Mouse (Mus musculus) MEL-GATA-1-ER (cell line): ENCODE data around the gene 6430571L13Rik.
A peak's percentile ranks its signal among the peaks of the same experiment; 100 is the strongest.

Source experiments
- DNase-seq: peaks from one replicate; pipeline ENCODE4 v3.0.0-alpha.2; 2012; ENCODE audit warnings: low read depth; ENCODE audit errors: extremely low read depth

Gene 6430571L13Rik

DNA sequence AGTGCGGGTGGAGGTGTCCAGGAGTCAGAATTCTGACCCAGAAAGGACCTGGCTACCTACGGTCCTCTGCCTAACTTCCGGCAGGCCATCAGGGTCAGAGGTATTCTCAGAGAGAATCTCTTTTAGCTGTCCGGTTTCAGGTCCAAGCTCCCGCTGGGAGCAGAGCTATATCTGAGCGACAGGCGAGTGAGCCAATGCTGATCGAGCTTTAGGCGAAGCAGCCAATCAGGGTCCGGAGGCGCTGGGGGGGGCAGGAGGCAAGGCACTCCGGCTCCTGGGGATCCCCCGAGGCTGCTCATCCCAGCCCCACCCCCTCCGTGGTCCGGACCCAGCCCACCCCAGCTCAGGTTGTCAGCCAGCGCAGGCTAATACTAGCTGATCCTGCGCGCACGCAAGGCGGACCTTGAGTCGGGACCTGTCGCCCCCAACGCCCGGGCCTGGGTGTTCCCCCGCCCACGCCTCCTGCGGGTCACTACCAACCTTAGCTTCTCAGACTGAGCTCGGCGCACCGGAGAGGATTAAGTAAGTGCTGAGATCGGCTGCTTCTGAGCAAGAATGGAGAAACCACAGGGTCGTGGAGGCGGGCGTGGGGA is at the start of gene 6430571L13Rik:
TSS of gene 6430571L13Rik (plus strand) at position 336 of the 593 bp plus-strand sequence.
- peak; percentile 92 for DNase-seq

DNA sequence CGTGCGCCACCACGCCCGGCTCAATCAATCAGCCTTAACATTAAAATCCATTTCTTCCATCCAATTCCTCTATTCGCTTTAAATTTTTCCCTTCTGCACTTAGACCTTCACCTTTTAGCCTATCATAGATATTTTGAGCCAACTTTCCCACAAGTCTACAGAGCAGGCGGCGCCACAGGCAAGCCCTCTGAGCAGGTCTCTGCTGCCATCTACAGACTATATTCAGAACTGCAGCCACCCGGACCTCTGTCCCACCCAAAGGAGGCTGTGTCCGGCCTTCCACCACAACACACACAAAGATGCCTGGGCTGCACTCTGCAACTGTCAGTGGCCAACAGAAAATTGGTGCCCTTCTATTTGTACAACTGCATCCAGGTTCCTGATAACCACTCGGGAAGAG is 49.5 kb upstream of the 6430571L13Rik start:
- DNase-seq, result no peak

DNA sequence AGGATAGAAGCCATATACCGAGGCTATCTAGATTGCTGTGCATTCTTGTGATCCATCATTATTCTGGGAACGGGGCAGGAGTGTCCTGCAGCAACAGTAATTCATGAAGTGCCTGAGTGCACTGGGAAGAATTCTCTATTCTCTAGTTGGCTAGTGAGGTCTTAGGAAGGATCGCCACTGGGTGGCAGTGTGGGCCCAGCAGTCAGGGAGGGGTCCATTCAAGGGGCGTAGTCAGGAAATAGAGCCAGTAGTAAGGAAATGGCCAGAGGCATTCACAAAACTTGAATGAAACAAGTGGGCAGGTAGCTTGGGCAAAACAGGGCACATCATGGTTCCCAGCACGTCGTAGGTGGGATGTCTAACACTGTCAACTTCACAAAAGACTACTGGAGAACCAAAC is 46.2 kb upstream of the 6430571L13Rik start:
- no peak for DNase-seq

DNA sequence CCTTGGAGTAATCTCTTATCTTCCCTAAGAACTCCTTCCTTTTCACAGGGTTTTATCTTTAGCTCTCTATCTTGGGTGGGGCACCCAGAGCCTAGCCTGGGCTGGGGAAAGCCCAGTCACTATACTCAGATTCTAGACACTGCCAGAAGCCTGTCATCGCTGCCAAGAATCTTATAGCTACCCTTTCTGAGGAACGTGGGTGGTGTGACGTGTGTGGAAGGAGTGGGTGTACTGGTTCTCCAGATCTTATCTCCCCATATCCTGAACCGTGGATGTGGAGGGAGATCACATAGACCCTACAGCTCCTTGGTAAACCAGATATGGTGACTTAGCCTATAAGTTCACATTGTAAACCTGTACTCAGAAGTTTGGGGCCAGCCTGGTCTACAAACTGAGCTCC is 44.8 kb upstream of the 6430571L13Rik start:
- DNase-seq, result no peak

GRCm38 (mm10) chr9:107296016-107296040 is 44.6 kb upstream of the 6430571L13Rik start, which contains the start of gene Cish:
TSS of gene Cish (plus strand) at chr9:107296026.
- DNase-seq, result no peak

- DNase-seq, result no peak
These were observed 44.4 kb upstream of the 6430571L13Rik start for GRCm38 (mm10) chr9:107296041-107296440.

DNA sequence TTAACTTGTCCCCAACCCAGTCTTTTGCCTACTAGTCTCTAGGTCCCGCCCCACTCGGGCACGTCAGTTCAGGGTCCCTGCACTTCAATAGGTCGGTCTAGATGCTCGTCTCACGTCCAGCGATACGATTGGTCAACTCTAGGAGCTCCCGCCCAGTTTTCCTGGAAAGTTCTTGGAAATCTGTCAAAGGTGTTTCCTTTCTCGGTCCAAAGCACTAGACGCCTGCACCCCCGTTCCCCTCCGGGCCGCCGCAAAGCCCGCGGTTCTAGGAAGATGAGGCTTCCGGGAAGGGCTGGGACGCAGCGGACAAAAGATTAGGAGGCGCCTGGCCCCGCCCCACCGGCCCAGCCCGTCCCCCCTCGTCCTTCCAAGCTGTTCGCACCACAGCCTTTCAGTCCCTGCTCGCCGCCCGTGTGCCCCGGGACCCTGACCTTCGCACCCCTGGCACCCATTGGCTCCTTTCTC is 43.9 kb upstream of the 6430571L13Rik start:
- peak; percentile 97 for DNase-seq

GRCm38 (mm10) chr9:107297059-107297458 is 43.3 kb upstream of the 6430571L13Rik start:
- DNase-seq, result no peak

GRCm38 (mm10) chr9:107297658-107298057 is 42.7 kb upstream of the 6430571L13Rik start:
- no peak for DNase-seq

- no peak for DNase-seq
These were observed 42.2 kb upstream of the 6430571L13Rik start for GRCm38 (mm10) chr9:107298059-107298780.

DNA sequence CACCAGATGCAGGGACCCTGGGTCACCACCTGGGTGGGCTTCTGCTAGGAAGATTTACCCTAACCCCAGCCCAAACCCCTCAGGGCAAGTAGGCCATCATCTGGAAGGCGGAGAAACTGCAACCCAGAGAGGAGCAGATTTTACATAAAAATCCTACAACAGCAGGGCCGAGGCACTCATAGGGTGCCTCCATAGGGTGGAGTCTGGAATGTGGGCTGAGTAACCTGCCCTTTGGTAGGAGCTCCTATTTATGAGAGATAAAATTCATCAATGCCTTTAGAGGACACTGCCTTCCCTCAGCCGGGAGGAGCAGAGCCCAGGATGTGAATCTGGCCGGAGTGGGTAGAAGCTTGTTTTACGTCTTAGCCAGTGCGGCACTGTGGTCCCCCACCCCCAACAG is 41.5 kb upstream of the 6430571L13Rik start:
- no peak for DNase-seq

- no peak for DNase-seq
These were observed 40.6 kb upstream of the 6430571L13Rik start for GRCm38 (mm10) chr9:107299783-107300182.

DNA sequence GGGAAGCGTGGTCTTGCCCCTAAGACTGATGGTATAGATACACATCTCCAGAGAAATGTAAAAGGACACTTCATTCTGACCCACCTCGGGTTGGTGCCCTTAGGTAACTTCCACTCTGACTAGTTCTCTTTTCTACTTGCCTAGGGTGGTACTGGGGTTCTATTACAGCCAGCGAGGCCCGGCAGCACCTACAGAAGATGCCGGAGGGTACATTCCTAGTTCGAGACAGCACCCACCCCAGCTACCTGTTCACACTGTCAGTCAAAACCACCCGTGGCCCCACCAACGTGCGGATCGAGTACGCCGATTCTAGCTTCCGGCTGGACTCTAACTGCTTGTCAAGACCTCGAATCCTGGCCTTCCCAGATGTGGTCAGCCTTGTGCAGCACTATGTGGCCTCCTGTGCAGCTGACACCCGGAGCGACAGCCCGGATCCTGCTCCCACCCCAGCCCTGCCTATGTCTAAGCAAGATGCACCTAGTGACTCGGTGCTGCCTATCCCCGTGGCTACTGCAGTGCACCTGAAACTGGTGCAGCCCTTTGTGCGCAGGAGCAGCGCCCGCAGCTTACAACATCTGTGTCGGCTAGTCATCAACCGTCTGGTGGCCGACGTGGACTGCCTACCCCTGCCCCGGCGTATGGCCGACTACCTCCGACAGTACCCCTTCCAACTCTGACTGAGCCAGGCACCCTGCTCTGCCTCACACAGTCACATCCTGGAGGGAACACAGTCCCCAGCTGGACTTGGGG is 40.0 kb upstream of the 6430571L13Rik start:
- no peak for DNase-seq

- DNase-seq, result no peak
These were observed 38.7 kb upstream of the 6430571L13Rik start for GRCm38 (mm10) chr9:107301554-107302331.

DNA sequence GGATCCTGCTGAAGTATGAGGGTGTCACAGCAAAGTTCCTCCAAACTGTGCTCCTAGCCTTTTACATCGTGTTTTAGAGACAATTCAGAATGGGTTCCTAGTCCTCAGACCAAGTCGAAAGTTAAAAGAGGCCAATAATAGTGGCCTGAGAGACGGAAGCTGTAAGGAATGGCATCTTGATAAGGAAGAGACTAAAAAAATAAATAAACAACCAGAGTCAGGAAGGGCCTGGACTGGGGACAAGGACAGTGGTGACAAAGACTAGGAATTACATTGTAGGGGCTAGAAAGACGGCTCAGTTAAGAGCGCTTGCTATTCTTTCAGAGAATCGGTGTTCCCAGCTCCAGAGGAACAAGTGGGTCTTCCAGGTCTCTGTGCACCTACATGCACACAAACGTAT is 37.8 kb upstream of the 6430571L13Rik start:
- no peak for DNase-seq

DNA sequence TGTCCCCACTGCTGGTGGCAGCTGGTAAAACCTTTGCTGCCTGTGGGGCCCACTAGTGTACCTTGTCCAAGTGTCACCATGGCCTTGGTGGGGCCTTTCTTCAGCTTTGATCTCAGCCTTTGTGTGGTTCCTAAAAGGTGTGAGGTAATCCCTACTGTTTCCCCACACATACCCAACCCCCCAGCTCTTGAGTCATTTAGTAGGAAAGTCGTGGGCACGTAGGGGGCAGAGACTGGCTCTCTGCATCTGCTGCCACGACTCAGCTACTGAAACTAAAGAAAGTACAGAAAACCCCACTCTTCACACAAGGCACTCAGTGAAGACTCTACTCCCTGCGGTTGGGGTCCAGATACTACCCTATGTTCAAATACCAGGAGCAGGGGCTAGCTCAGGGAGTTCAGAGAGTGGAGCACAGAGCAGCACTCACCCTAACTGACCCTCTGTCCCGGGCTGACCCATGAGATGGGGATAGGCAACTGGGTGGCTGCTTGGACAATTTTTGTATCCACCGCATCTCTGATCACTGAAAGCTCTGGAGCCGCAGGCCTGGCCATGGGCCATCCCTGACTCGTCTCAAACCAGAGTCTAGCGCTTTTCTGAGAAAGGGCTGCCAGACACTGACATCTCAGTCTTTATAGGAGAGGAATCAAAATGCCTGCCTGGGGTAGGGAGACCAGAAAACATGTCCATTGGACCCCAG is 37.1 kb upstream of the 6430571L13Rik start:
- no peak for DNase-seq

DNA sequence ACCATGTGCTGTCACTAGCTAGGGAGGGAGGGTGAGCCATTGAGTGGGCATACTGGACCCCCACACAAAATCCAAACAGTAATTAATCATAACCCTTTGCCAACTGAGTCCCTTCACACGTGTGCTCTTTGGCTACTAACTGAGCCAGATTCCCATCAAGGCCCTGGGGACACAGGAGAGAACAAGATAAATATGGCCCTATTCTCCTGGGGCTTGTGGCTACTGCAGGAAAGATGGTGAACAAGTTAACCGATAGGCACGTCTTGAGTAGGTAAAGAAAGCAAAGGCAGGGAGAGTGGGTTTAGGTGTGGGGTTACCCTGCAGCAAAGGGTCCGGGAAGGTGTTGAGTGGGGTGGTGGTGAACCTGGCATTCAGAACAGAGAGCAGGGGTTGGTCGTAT is 36.5 kb upstream of the 6430571L13Rik start:
- no peak for DNase-seq

DNA sequence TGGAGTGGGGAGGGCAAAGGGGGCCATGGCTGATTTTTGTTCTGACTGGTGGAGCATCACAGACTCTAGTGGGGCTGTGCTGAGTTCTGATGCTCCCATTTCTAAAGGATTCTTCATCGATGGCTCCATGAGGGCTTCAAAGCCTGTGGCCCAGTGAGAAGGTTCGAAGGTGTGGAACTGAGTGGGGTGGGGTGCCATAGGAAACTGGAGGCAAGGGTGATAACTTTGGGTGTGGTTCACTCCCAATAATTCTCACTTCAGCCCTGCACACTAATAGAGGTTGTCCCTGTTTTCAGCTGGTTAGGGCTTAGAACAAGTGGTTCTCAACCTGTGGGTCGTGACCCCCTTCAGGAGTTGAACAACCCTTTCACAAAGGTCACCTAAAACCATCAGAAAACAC is 36.0 kb upstream of the 6430571L13Rik start:
- no peak for DNase-seq

- DNase-seq, result no peak
These were observed 35.4 kb upstream of the 6430571L13Rik start for GRCm38 (mm10) chr9:107305012-107305411.

DNA sequence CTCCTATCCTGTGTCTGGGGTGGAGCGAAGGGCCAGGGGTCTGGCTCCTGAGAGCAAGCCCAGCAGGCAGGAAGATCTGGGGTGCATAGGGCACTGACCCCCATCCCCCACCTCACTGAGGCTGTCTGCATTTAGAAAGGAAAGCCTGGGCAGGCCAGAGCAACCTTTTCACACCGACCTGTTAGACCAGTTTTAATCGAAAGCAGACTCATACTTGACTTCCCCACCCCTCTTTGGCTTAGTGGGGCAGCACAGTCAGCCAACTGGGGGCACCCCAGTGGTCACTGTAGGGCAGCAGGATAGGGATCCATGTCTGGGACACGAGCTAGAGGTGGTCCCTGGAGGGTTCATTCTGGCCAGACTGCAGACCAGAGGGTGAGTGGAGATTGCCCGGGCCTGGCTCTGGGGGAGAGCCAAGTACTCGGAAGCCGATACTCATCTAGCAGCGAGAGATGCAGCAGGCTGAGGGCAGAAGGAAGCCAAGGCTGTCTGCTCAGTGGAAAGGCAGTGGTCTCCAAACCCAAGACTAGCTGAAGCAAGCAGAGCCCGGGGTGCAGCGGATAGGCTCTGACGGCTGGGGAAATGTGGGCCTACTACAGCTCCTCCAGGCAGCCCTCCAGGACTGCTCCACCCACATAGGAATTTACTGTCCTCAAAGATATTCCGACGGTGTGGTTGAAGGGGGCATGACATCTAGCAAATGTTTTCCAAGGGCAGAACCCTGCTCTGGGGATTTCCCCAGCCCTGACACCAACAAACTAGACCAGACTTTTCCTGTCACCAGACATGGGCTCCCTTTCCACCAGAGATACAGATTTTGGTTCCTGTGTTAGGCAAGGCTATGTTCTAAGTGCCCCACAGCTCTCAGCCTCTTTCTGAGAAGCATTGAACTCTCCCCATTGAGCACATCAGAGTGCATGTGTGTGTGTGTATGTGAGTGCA is 34.5 kb upstream of the 6430571L13Rik start:
- DNase-seq, result no peak
